ENCODE assay signal across 15 mouse cellular contexts in the genomic region with DNA sequence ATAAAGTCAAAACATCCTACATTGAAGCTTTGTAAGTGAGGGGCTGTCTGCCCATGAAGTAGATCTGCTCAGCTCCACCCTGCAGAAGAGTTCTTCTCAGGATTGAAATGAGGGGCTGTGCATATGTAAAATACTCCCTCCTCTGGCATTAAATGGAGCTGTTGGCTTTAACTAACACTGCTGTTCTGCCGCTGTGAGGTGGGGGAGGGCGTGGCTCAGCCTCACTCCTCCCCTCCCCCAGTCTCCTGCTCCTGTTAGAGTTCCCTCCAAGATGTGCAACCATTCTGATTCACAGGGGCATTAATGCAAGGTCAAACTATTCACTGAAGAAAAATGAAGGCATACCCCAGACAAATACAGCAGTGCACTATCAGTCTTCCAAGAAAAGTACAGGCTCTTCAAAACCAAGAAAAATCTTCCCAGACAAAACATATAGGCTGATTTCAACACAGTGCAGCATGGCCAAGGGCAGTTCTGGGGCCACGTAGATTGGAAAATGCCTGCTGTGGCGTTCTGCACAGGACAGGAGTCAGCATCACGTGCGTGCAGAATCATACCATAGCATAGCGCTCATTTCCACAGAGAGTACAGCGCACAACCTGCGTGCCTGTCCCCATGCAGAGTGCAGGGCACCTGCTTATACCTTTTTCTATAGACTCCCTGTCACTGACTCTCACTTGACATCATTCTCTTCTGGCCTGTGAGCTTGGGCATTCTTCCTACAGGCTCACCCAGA. TPM values are rescaled to one million over a fixed set of nuclear protein-coding genes. Genes with fewer than 3 reads are reported as not detected.
DNase-seq lines count a peak whose midpoint lies in the region; ATAC-seq lines count a peak whose summit lies in the region.
"Had no signal": no experiment of that assay in that cellular context is flagged by ENCODE, and none has a peak within 500 bp of the region (broad histone marks: within the 10 kb centered on the region; RNA-seq: fewer than 3 reads in every experiment).

No protein-coding gene starts in this region.

- no peak for ATAC-seq in kidney, embryonic 16.5 days (ENCODE audit: low FRiP score, low TSS enrichment)
- peak; percentile 60; the same call in 1 of the 2 replicates for ATAC-seq in hindbrain, embryonic 16.5 days

- no peaks in the 10 kb centered on the region for H3K36me3 ChIP-seq in kidney, embryonic 16.5 days (ENCODE audit: insufficient read depth, low read length)
- H3K36me3 ChIP-seq in hindbrain, embryonic 16.5 days (ENCODE audit: control insufficient read depth, insufficient read depth, low read length), result no peaks in the 10 kb centered on the region
- H3K36me3 ChIP-seq: embryonic facial prominence, embryonic 15.5 days had no signal

- no peak overlapping the region for H3K4me2 ChIP-seq in kidney, embryonic 16.5 days (replicated peaks; ENCODE audit: low read depth, low read length)
- no peak overlapping the region for H3K4me2 ChIP-seq in hindbrain, embryonic 16.5 days (ENCODE audit: low read length)
- H3K4me2 ChIP-seq: embryonic facial prominence, embryonic 15.5 days; liver, embryonic 11.5 days had no signal

- H3K9ac ChIP-seq in kidney, embryonic 16.5 days (replicated peaks; ENCODE audit: low read length), result no peak overlapping the region
- H3K9ac ChIP-seq in hindbrain, embryonic 16.5 days (ENCODE audit: low read depth, low read length), result no peak overlapping the region
- H3K9ac ChIP-seq: embryonic facial prominence, embryonic 15.5 days had no signal

- H3K27me3 ChIP-seq in kidney, embryonic 16.5 days (ENCODE audit: insufficient read depth, low read length), result no peaks in the 10 kb centered on the region
- H3K27me3 ChIP-seq in hindbrain, embryonic 16.5 days (replicated peaks; ENCODE audit: control insufficient read depth, insufficient read depth, low read length), result no peaks in the 10 kb centered on the region
- H3K27me3 ChIP-seq: embryonic facial prominence, embryonic 15.5 days had no signal

- no peaks in the 10 kb centered on the region for H3K9me3 ChIP-seq in kidney, embryonic 16.5 days (ENCODE audit: low read length)
- no peaks in the 10 kb centered on the region for H3K9me3 ChIP-seq in hindbrain, embryonic 16.5 days (ENCODE audit: control insufficient read depth, low read length)
- H3K9me3 ChIP-seq: embryonic facial prominence, embryonic 15.5 days had no signal

- H3K27ac ChIP-seq in kidney, embryonic 16.5 days (ENCODE audit: low read length), result no peak overlapping the region
- no peak overlapping the region for H3K27ac ChIP-seq in hindbrain, embryonic 16.5 days (ENCODE audit: low read depth, low read length)
- H3K27ac ChIP-seq: embryonic facial prominence, embryonic 15.5 days; stomach, postnatal 0 days had no signal

- no peaks in the 10 kb centered on the region for H3K4me1 ChIP-seq in kidney, embryonic 16.5 days (ENCODE audit: insufficient read depth, low read length)
- H3K4me1 ChIP-seq in hindbrain, embryonic 16.5 days (ENCODE audit: control insufficient read depth, insufficient read depth, low read depth, low read length), result peaks cover 4% of the 10 kb centered on the region; the same call in 1 of the 2 replicates
- H3K4me1 ChIP-seq: embryonic facial prominence, embryonic 15.5 days had no signal

- H3K4me3 ChIP-seq in kidney, embryonic 16.5 days (ENCODE audit: low read length), result no peak overlapping the region
- H3K4me3 ChIP-seq in hindbrain, embryonic 16.5 days (ENCODE audit: low read length), result no peak overlapping the region
- H3K4me3 ChIP-seq: embryonic facial prominence, embryonic 15.5 days had no signal

- peak; percentile 15 to 21 for DNase-seq in kidney, postnatal 4 days
- DNase-seq in MN1 (ENCODE audit: low spot score) (peak; percentile 23), liver (no peak)
- peak; percentile 41 for DNase-seq in adrenal gland, postnatal 14 days
- no peak for DNase-seq in layer of hippocampus, postnatal 36 days
- no peak for DNase-seq in cerebellum, adult 18-20 months
- DNase-seq: cerebellum, postnatal 14 days; heart, postnatal 14 days; kidney, adult 11 months; lung, postnatal 10 days had no signal

- WGBS in kidney, embryonic 16.5 days, result 67% methylated on average over 9 of the region's 9 CpGs
- WGBS in hindbrain, embryonic 16.5 days, result 65% methylated on average over 9 of the region's 9 CpGs

RNA-seq across cellular contexts. Expression of a gene that starts 58.5 kb away (rescaled TPM):
- polyA plus RNA-seq in kidney, embryonic 16.5 days (2015; fragmentation: Nextera tagmentation; extraction: Ambion mirVana), result 0.34 and 0.45 TPM in 2 replicates
- 6.3 and 6.9 TPM in 2 replicates for total RNA-seq in adrenal gland, postnatal 14 days (2021)
- polyA plus RNA-seq in hindbrain, embryonic 16.5 days (2015; fragmentation: Nextera tagmentation; extraction: Ambion mirVana), result 5.1 and 7.2 TPM in 2 replicates
- 10 to 100 TPM; 24.5 to 26.9 TPM for total RNA-seq in layer of hippocampus, postnatal 36 days (2021)

Comparison
In these comparisons a context has a peak if more than half of its experiments do, and no peak if none do; other contexts are left out.
1. DNase-seq: peak in kidney, postnatal 4 days (2 of 2), MN1 (single experiment) and adrenal gland, postnatal 14 days (single experiment); none in liver (single experiment), layer of hippocampus, postnatal 36 days (0 of 2) and cerebellum, adult 18-20 months (0 of 2).